Mouse (Mus musculus): Measurements from ENCODE around the gene Ttpal.

Ttpal gene

DNA sequence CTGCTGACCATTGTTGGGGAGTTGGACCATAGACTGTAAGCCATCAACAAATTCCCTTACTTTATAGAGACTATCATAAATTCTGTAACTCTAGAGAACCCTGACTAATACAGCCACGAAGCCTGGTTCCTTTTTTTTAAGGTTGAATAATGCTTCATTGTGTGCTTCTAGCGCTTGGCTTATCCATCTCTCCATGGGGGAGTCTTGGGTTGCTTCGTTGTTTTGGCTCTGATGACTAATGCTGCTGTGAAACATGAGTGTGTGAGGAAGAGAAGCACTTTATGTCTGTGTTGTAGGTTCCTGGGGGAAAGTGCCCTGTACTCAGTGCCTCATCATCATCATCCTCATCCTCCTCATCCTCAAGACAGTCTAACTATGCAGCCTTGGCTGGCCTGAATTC, 61.8 kb downstream of the Ttpal start:
- no peak for DNase-seq

DNA sequence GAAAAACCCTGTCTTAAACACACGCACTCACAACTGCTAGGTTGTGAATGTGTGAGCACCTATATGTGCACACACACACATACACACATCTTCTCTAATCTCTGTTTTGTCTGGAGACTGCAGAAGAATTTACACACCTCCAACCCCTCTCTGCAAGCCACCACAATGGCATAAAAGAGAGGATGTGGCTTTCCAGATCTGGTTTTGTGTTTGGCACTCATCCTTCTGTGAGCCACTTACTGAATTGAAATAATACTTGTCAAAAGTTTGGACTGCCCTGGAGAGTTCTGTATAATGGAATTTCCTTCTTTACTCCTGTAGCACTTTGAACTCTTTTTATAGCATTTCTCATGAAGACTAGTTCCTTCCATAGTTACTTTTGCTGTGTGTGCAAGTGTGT, 64.9 kb downstream of the Ttpal start:
- DNase-seq = no peak
